Mouse (Mus musculus) embryonic fibroblast, embryonic 13.5 days (primary cell): ENCODE results near the gene Gphn.

Source experiments
- CTCF ChIP-seq: IDR thresholded peaks from 2 replicates; pipeline ENCODE4 v1.5.1; 2011; ENCODE audit warnings: mild to moderate bottlenecking, control low read depth, low read length, moderate library complexity, borderline replicate concordance; ENCODE audit not compliant: insufficient read depth
- POLR2A ChIP-seq: IDR thresholded peaks from 2 replicates; pipeline ENCODE4 v1.6.1; 2011; ENCODE audit warnings: low read depth, mild to moderate bottlenecking, control low read depth, low read length, moderate library complexity

- no peak for TF ChIP-seq POLR2A
- TF ChIP-seq CTCF = no peak
Observed at GRCm38 (mm10) chr12:78205915-78206570, 20.1 kb upstream of the Gphn start.
